Mouse (Mus musculus) CH12.LX (cell line): Measurements from ENCODE around the gene Gm49388. TPM values are rescaled to one million over a fixed set of nuclear protein-coding genes. Genes with fewer than 3 reads are reported as not detected.

Source experiments
- DNase-seq: peaks from one replicate; pipeline ENCODE4 v3.0.0-alpha.2; 2013; ENCODE audit errors: extremely low read depth
- H3K27ac ChIP-seq: 2 replicates; pipeline ENCODE4 v1.5.1; 2012; ENCODE audit warnings: low read depth, mild to moderate bottlenecking, control low read depth, moderate library complexity; ENCODE audit not compliant: insufficient read depth
- H3K27me3 ChIP-seq: replicated peaks from 2 replicates; pipeline ENCODE3; 2012; ENCODE audit warnings: inconsistent platforms
- H3K36me3 ChIP-seq, 2 experiments: replicated peaks in 1 of 2; 2 replicates each; pipeline versions ENCODE3 to v1.6.1; 2012; ENCODE audit warnings: inconsistent platforms in 1 of 2, low read length in 1 of 2, mild to moderate bottlenecking in 1 of 2, mixed read lengths in 1 of 2, moderate library complexity in 1 of 2; ENCODE audit not compliant: control insufficient read depth in 1 of 2, insufficient read depth in 1 of 2
- H3K4me1 ChIP-seq, 2 experiments: 2 replicates each; pipeline ENCODE4 v1.6.1; 2012; ENCODE audit warnings: inconsistent platforms in 1 of 2, moderate library complexity in 1 of 2; ENCODE audit not compliant: insufficient read depth in 2 of 2, control insufficient read depth in 1 of 2
- H3K4me2 ChIP-seq: 2 replicates; pipeline ENCODE4 v1.6.1; 2012; ENCODE audit warnings: low read depth, mild to moderate bottlenecking, control low read depth; ENCODE audit not compliant: poor library complexity, insufficient read depth, severe bottlenecking
- H3K4me3 ChIP-seq, 3 experiments: fragments of 150-350 bp in 1 of 3; sonication (generic) in 1 of 3; replicated peaks in 1 of 3; 2 replicates each; pipeline versions ENCODE3 to v1.5.1; 2011 to 2012; ENCODE audit warnings: low read depth in 2 of 3, low read length in 2 of 3, mild to moderate bottlenecking in 2 of 3, moderate library complexity in 2 of 3, control low read depth in 1 of 3, improper control_type of control experiment in 1 of 3, inconsistent platforms in 1 of 3, mixed read lengths in 1 of 3; ENCODE audit not compliant: poor library complexity in 1 of 3
- H3K79me2 ChIP-seq: replicated peaks from 2 replicates; pipeline ENCODE4 v1.6.1; 2012; ENCODE audit warnings: mild to moderate bottlenecking, moderate library complexity; ENCODE audit not compliant: control insufficient read depth, poor library complexity, insufficient read depth, severe bottlenecking; ENCODE audit errors: extremely low read depth
- H3K9ac ChIP-seq: 2 replicates; pipeline ENCODE4 v1.6.1; 2012; ENCODE audit warnings: low read depth, mild to moderate bottlenecking, control low read depth, moderate library complexity; ENCODE audit not compliant: insufficient read depth
- H3K9me3 ChIP-seq: replicated peaks from 2 replicates; pipeline ENCODE3; 2012; ENCODE audit warnings: low read length, inconsistent platforms, mixed read lengths
- BHLHE40 ChIP-seq: IDR thresholded peaks from 2 replicates; pipeline ENCODE4 v1.6.1; 2011; ENCODE audit warnings: mild to moderate bottlenecking, low read depth, low read length, improper control_type of control experiment
- CHD1 ChIP-seq: IDR thresholded peaks from 2 replicates; pipeline ENCODE4 v1.6.1; 2012; ENCODE audit warnings: low read depth, low read length, improper control_type of control experiment, inconsistent platforms
- E2F4 ChIP-seq: IDR thresholded peaks from 2 replicates; pipeline ENCODE4 v1.6.1; 2011; ENCODE audit warnings: low read depth, low read length, improper control_type of control experiment; ENCODE audit not compliant: insufficient replicate concordance
- EP300 ChIP-seq: IDR thresholded peaks from 2 replicates; pipeline ENCODE4 v1.6.1; 2011; ENCODE audit warnings: low read length, improper control_type of control experiment
- GABPA ChIP-seq: IDR thresholded peaks from 2 replicates; pipeline ENCODE4 v1.6.1; 2012; ENCODE audit warnings: low read depth, low read length, improper control_type of control experiment, inconsistent platforms; ENCODE audit not compliant: insufficient replicate concordance
- IRF4 ChIP-seq: IDR thresholded peaks from 2 replicates; pipeline ENCODE4 v1.6.1; 2014; ENCODE audit warnings: low read depth, mild to moderate bottlenecking, inconsistent platforms, low read length, improper control_type of control experiment
- JUN ChIP-seq: IDR thresholded peaks from 2 replicates; pipeline ENCODE4 v1.6.1; 2011; ENCODE audit warnings: low read depth, mild to moderate bottlenecking, low read length, improper control_type of control experiment, moderate library complexity; ENCODE audit not compliant: insufficient read depth
- JUND ChIP-seq: conservative IDR thresholded peaks from 2 replicates; pipeline ENCODE4 v1.6.1; 2011; ENCODE audit warnings: low read depth, low read length, improper control_type of control experiment
- KAT2A ChIP-seq: IDR thresholded peaks from 2 replicates; pipeline ENCODE4 v1.6.1; 2012; ENCODE audit warnings: low read length, improper control_type of control experiment, inconsistent platforms; ENCODE audit not compliant: insufficient replicate concordance
- MAFK ChIP-seq: IDR thresholded peaks from 2 replicates; pipeline ENCODE4 v1.6.1; 2011; ENCODE audit warnings: low read length, improper control_type of control experiment; ENCODE audit not compliant: insufficient replicate concordance
- MAX ChIP-seq: IDR thresholded peaks from 2 replicates; pipeline ENCODE4 v1.6.1; 2011; ENCODE audit warnings: low read length, improper control_type of control experiment
- MAZ ChIP-seq: IDR thresholded peaks from 2 replicates; pipeline ENCODE4 v1.6.1; 2012; ENCODE audit warnings: low read depth, mild to moderate bottlenecking, inconsistent platforms, low read length, improper control_type of control experiment, moderate library complexity
- MEF2A ChIP-seq: IDR thresholded peaks from 2 replicates; pipeline ENCODE4 v1.6.1; 2014; ENCODE audit warnings: low read depth, mild to moderate bottlenecking, inconsistent platforms, low read length, improper control_type of control experiment, borderline replicate concordance
- MXI1 ChIP-seq: IDR thresholded peaks from 2 replicates; pipeline ENCODE4 v1.6.1; 2011; ENCODE audit warnings: mild to moderate bottlenecking, low read depth, low read length, improper control_type of control experiment
- NRF1 ChIP-seq: IDR thresholded peaks from 2 replicates; pipeline ENCODE4 v1.6.1; 2014; ENCODE audit warnings: low read depth, mild to moderate bottlenecking, inconsistent platforms, low read length, improper control_type of control experiment, moderate library complexity
- PAX5 ChIP-seq: IDR thresholded peaks from 2 replicates; pipeline ENCODE4 v1.6.1; 2012; ENCODE audit warnings: low read length, inconsistent platforms, mixed read lengths
- POLR2A ChIP-seq: IDR thresholded peaks from 2 replicates; pipeline ENCODE4 v1.6.1; 2011; ENCODE audit warnings: low read depth, mild to moderate bottlenecking, improper control_type of control experiment, low read length
- RAD21 ChIP-seq: IDR thresholded peaks from 2 replicates; pipeline ENCODE4 v1.6.1; 2011; ENCODE audit warnings: low read depth, mild to moderate bottlenecking, low read length, improper control_type of control experiment, moderate library complexity
- RCOR1 ChIP-seq: conservative IDR thresholded peaks from 2 replicates; pipeline ENCODE4 v1.6.1; 2012; ENCODE audit warnings: low read depth, mild to moderate bottlenecking, inconsistent platforms, low read length, improper control_type of control experiment
- SIN3A ChIP-seq: IDR thresholded peaks from 2 replicates; pipeline ENCODE4 v1.6.1; 2012; ENCODE audit warnings: low read length, improper control_type of control experiment, inconsistent platforms
- SMC3 ChIP-seq: IDR thresholded peaks from 2 replicates; pipeline ENCODE4 v1.6.1; 2011; ENCODE audit warnings: low read depth, low read length, improper control_type of control experiment
- TBP ChIP-seq: conservative IDR thresholded peaks from 2 replicates; pipeline ENCODE4 v1.6.1; 2011; ENCODE audit warnings: low read depth, low read length, improper control_type of control experiment
- UBTF ChIP-seq: IDR thresholded peaks from 2 replicates; pipeline ENCODE4 v1.6.1; 2012; ENCODE audit warnings: low read depth, mild to moderate bottlenecking, inconsistent platforms, low read length, improper control_type of control experiment, moderate library complexity
- USF1 ChIP-seq: IDR thresholded peaks from 2 replicates; pipeline ENCODE4 v1.6.1; 2014; ENCODE audit warnings: low read depth, mild to moderate bottlenecking, inconsistent platforms, low read length, improper control_type of control experiment
- USF2 ChIP-seq: conservative IDR thresholded peaks from 2 replicates; pipeline ENCODE4 v1.6.1; 2011; ENCODE audit warnings: low read depth, low read length, improper control_type of control experiment
- ZC3H11A ChIP-seq: IDR thresholded peaks from 2 replicates; pipeline ENCODE4 v1.6.1; 2012; ENCODE audit warnings: low read depth, mild to moderate bottlenecking, inconsistent platforms, low read length, improper control_type of control experiment
- ZKSCAN1 ChIP-seq: IDR thresholded peaks from 2 replicates; pipeline ENCODE4 v1.6.1; 2012; ENCODE audit warnings: low read depth, inconsistent platforms, low read length, improper control_type of control experiment, borderline replicate concordance
- ZMIZ1 ChIP-seq: IDR thresholded peaks from 2 replicates; pipeline ENCODE4 v1.6.1; 2012; ENCODE audit warnings: low read depth, mild to moderate bottlenecking, inconsistent platforms, low read length, improper control_type of control experiment
- ZNF384 ChIP-seq: IDR thresholded peaks from 2 replicates; pipeline ENCODE4 v1.6.1; 2012; ENCODE audit warnings: low read depth, low read length, improper control_type of control experiment, inconsistent platforms
- dilution Hi-C: fragments of 300-500 bp; cut with MboI; formaldehyde crosslinking; loops from 2 replicates; pipeline ENCODE4 v1.14.3; 2020; ENCODE audit warnings: low sequenced_read_pairs; ENCODE audit not compliant: extremely low pct_unique_long_range_greater_than_20kb, extremely low pct_ligation_motif_present
- in situ Hi-C: fragments of 300-500 bp; cut with MboI; formaldehyde crosslinking; loops from 3 replicates; pipeline ENCODE4 v1.14.3; 2019; ENCODE audit warnings: low sequenced_read_pairs, low pct_ligation_motif_present, low pct_unique_long_range_greater_than_20kb, mixed read lengths
- polyA plus RNA-seq: library from polyadenylated mRNA; unstranded; fragments of >175 nt; gene quantifications from 2 replicates; pipeline ENCODE4 v1.2.1, GENCODE M21; 2012; ENCODE audit warnings: low read depth; ENCODE audit not compliant: insufficient read length
- total RNA-seq, 2 experiments: library from RNA; depleted of rRNA; stranded (reverse); fragments of 300-350 nt in 1 of 2; fragments of >200 nt in 1 of 2; gene quantifications; 2 replicates each; pipeline ENCODE4 v1.2.3; 2012 to 2014

The Gm49388 gene
- 0.98 and 2.2 TPM in 2 replicates for total RNA-seq (2012; rRNA removed)
- total RNA-seq (2014; rRNA removed) = not detected in 2 replicates
- 4.3 and 4.7 TPM in 2 replicates for polyA plus RNA-seq

- no peak for DNase-seq
- no peak for TF ChIP-seq RAD21
- TF ChIP-seq EP300 = no peak
- TF ChIP-seq USF1 = no peak
- no peak for TF ChIP-seq ZKSCAN1
- TF ChIP-seq JUN = no peak
- no peak for TF ChIP-seq ZC3H11A
- no peak for TF ChIP-seq RCOR1
- TF ChIP-seq GABPA = no peak
- TF ChIP-seq JUND = no peak
- no peak for TF ChIP-seq MAFK
- no peak for TF ChIP-seq SMC3
- TF ChIP-seq PAX5 = no peak
- no peak for TF ChIP-seq ZMIZ1
- TF ChIP-seq SIN3A = no peak
- TF ChIP-seq, all 38 proteins: peak for 0
- no peak within 1 kb of the TSS for H3K27ac ChIP-seq
- no peaks in the 10 kb centered on the region for H3K27me3 ChIP-seq
- H3K36me3 ChIP-seq = peaks cover 76 to 94% of the 10 kb centered on the region in 2 experiments
- H3K4me3 ChIP-seq = no peak within 1 kb of the TSS
- H3K79me2 ChIP-seq = 0 out of 2 replicates have a peak, but pooled peaks cover 2% of the 10 kb centered on the region
- H3K4me1 ChIP-seq = no peaks in the 10 kb centered on the region
- H3K9ac ChIP-seq = no peak within 1 kb of the TSS
- H3K4me2 ChIP-seq = no peak within 1 kb of the TSS
- no peaks in the 10 kb centered on the region for H3K9me3 ChIP-seq
- dilution Hi-C loops (no loop called here), in situ Hi-C loops (loop anchor here (25.0 kb wide), 1 partner anchor 798 kb away; the partner anchor contains the start of genes Cdipt and Cdiptos)
Measured at GRCm38 (mm10) chr7:127785308-127785707, at the start of gene Gm49388. Gm49388 (plus strand) TSS chr7:127785608.

GRCm38 (mm10) chr7:127744366-127745045 is 40.9 kb upstream of the Gm49388 start, which contains the start of gene Fbxl19:
Fbxl19 (plus strand) TSS chr7:127744543.
- H3K4me1 ChIP-seq = peaks cover 4 to 18% of the 10 kb centered on the region in 2 experiments; a peak in 3 of 4 replicates
- peak within 1 kb of the TSS; percentile 71 to 98 (median 87) for H3K4me3 ChIP-seq
- in situ Hi-C loops (no loop called here), dilution Hi-C loops (no loop called here)
- H3K36me3 ChIP-seq = peaks cover 16 to 19% of the 10 kb centered on the region in 2 experiments
- H3K4me2 ChIP-seq = peak within 1 kb of the TSS; percentile 87
- no peaks in the 10 kb centered on the region for H3K27me3 ChIP-seq
- H3K27ac ChIP-seq = peak within 1 kb of the TSS; percentile 73
- peaks cover 2% of the 10 kb centered on the region for H3K9me3 ChIP-seq
- H3K79me2 ChIP-seq = no peaks in the 10 kb centered on the region
- H3K9ac ChIP-seq = peak within 1 kb of the TSS; percentile 73
- DNase-seq = peak; percentile 82
- 0 out of 2 replicates have a peak, but pooled peaks have one; percentile 36 for TF ChIP-seq UBTF
- TF ChIP-seq RCOR1 = 0 out of 2 replicates have a peak, but pooled peaks have one; percentile 36
- no peak; the same call in 1 of the 2 replicates for TF ChIP-seq CHD1
- 0 out of 2 replicates have a peak, but pooled peaks have one; percentile 53 for TF ChIP-seq ZMIZ1
- TF ChIP-seq MAZ = peak; percentile 95
- peak; percentile 28 for TF ChIP-seq POLR2A
- TF ChIP-seq MAFK = no peak
- peak; percentile 62; the same call in 1 of the 2 replicates for TF ChIP-seq SIN3A
- 0 out of 2 replicates have a peak, but pooled peaks have one; percentile 26 for TF ChIP-seq E2F4
- TF ChIP-seq BHLHE40 = no peak
- TF ChIP-seq MEF2A = 0 out of 2 replicates have a peak, but pooled peaks have one; percentile 32
- TF ChIP-seq USF2 = no peak
- TF ChIP-seq ZNF384 = no peak
- TF ChIP-seq NRF1 = no peak
- TF ChIP-seq SMC3 = peak; percentile 69
- no peak for TF ChIP-seq KAT2A
- no peak for TF ChIP-seq EP300
- peak; percentile 56 for TF ChIP-seq MXI1
- TF ChIP-seq MAX = peak; percentile 64
- TF ChIP-seq RAD21 = peak; percentile 56
- no peak for TF ChIP-seq TBP
- TF ChIP-seq USF1 = no peak
- TF ChIP-seq IRF4 = peak; percentile 49; the same call in 1 of the 2 replicates
